Mouse (Mus musculus): Measurements from ENCODE around the gene Ccl24. TPM values are rescaled to one million over a fixed set of nuclear protein-coding genes. Genes with fewer than 3 reads are reported as not detected.

Ccl24 gene
- 6.7 and 16.6 TPM in 2 replicates for polyA plus RNA-seq (2015; fragmentation: Nextera tagmentation; extraction: Ambion mirVana)

DNA sequence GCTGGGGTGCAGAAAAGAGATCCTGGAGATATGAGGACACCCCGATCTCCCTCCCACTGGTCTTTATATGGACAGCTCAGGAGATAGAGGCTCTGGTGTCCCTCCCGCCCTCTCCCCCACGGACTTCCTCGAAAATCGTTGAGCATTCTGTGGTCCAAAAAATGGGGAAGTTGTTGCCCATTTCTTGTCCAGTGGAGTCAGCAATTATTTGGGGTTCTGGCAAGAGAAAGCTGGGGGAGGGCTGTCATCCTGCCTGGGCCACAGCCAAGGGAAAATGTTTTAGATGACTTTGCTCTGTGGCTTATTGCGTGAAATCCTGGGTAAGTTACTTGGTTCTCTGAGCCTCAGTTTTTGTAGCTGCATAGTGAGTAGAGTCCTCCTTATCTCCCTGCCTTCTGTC, at the start of gene Ccl24:
Gene Ccl24, minus strand, starts transcription at position 44 of the 400 bp plus-strand sequence.

DNA sequence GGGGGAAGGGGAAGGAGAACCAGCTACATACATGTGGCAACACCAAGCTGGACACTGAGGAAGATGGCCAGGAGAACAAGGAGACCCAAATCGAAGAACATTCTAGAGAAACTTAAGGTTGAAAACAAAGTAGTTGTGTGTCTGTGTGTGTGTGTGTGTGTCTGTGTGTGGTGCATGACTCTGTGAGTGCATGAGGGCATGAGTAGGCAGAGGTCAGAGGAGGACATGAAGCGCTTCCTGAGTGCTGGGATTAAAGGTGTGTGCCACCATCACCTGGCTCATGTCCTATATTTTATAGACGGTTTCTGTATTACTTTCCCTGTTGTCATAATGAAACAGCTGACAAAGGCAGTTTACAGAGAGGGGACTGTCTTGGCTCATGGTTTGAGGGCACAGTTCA, 9.4 kb downstream of the Ccl24 start, which contains the start of gene Ccl26:
Gene Ccl26, minus strand, starts transcription at position 101 of the 400 bp plus-strand sequence.

DNA sequence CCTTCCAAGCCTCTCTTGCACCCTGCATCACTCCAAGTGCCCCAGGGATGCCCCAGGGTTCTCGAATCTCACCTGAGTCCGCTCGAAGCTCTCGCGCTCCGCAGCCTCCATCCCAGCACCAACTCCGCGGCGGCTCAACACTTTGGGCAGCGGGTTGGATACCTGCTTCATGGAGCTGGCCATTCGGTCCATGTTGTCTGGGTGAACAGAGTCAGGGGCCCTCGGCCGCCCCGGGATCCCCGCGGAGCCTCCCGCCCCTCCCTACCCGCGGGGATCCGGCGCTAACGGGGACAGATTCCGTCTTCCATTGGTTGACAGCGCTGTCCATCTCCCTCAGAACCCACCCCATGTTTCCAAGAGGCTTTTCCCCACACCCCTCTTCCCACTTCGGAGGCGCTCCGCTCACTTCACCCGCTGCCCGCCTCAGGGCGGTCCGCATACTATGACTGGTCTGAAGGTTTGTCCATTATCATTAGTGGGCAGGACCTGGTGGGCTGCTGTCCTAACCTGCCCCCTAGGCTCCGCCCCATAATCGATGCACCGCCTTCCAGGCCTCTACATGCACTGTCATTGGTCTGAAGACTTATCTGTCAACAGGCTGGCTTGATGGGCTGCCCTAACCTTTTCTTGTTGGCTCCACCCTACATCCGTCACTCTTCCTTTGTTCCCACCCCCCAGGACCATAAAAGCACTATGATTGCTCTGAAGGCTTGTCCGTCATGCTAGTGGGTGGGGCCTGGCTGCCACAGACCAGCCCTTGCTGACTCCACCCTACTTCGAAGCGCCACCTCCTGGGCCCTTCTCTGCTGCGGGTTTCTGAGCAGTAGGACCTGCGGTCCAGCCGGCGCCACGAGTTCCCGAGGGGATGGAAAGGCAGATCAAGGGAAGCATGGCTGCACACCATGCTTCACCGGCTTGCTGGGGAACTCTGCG, 27.7 kb downstream of the Ccl24 start, which contains the start of gene Hip1:
Gene Hip1, minus strand, starts transcription at position 256 of the 933 bp plus-strand sequence.

Other genes with a start within 250 kb of the Ccl24 start
- not detected in 2 replicates for gene Fkbp6, start 223.0 kb downstream of the Ccl24 start, polyA plus RNA-seq (2015; fragmentation: Nextera tagmentation; extraction: Ambion mirVana)
- gene Trim50, start 219.8 kb downstream of the Ccl24 start, polyA plus RNA-seq (2015; fragmentation: Nextera tagmentation; extraction: Ambion mirVana): not detected in 2 replicates
- gene Nsun5, start 203.1 kb downstream of the Ccl24 start, polyA plus RNA-seq (2015; fragmentation: Nextera tagmentation; extraction: Ambion mirVana): 13.9 and 14.6 TPM in 2 replicates
- 4.4 and 4.7 TPM in 2 replicates for gene Pom121, start 178.5 kb downstream of the Ccl24 start, polyA plus RNA-seq (2015; fragmentation: Nextera tagmentation; extraction: Ambion mirVana)
- gene Hip1, start 27.9 kb downstream of the Ccl24 start, polyA plus RNA-seq (2015; fragmentation: Nextera tagmentation; extraction: Ambion mirVana): 19.1 and 20.3 TPM in 2 replicates
- gene Ccl26, start 9.5 kb downstream of the Ccl24 start, polyA plus RNA-seq (2015; fragmentation: Nextera tagmentation; extraction: Ambion mirVana): not detected in 2 replicates
- gene Rhbdd2, start 59.6 kb upstream of the Ccl24 start, polyA plus RNA-seq (2015; fragmentation: Nextera tagmentation; extraction: Ambion mirVana): 37.3 and 37.9 TPM in 2 replicates
- gene Por, start 97.0 kb upstream of the Ccl24 start, polyA plus RNA-seq (2015; fragmentation: Nextera tagmentation; extraction: Ambion mirVana): 92.7 and 99.2 TPM in 2 replicates
- gene Tmem120a, start 171.4 kb upstream of the Ccl24 start, polyA plus RNA-seq (2015; fragmentation: Nextera tagmentation; extraction: Ambion mirVana): 47.9 and 51.3 TPM in 2 replicates
- gene Styxl1, start 205.3 kb upstream of the Ccl24 start, polyA plus RNA-seq (2015; fragmentation: Nextera tagmentation; extraction: Ambion mirVana): 0.33 TPM in 1 of 2 replicates, not detected in the other
- 459 and 476 TPM in 2 replicates for gene Mdh2, start 205.4 kb upstream of the Ccl24 start, polyA plus RNA-seq (2015; fragmentation: Nextera tagmentation; extraction: Ambion mirVana)
- 0.10 and 0.12 TPM in 2 replicates for gene Srrm3, start 233.8 kb upstream of the Ccl24 start, polyA plus RNA-seq (2015; fragmentation: Nextera tagmentation; extraction: Ambion mirVana)

Measured in urinary bladder, postnatal 0 days (tissue).